Mouse (Mus musculus): ENCODE measurements at regions not wholly inside any gene's neighbourhood (a gene's known extent, or its start where the extent isn't known, plus 50 kb on each side); places are given as distances from the start of the nearest gene placed in this dataset.

- no peak for TF ChIP-seq POLR2A (IDR thresholded peaks at IDR 0.05; ENCODE audit: borderline replicate concordance, extremely low read depth, insufficient read depth, insufficient read length)
- ATAC-seq (ENCODE audit: low FRiP score, low read depth), result no peak
- no peak for DNase-seq (ENCODE audit: low spot score)
- Histone ChIP-seq H3K4me3 (replicated peaks; ENCODE audit: low read length) (no peak overlapping the region), H3K27me3 (ENCODE audit: control insufficient read depth, insufficient read depth, low read length) (no peaks in the 10 kb centered on the region), H3K9ac (ENCODE audit: low read depth, low read length, severe bottlenecking) (no peak overlapping the region), H3K36me3 (ENCODE audit: control insufficient read depth, insufficient read depth, low read length) (no peaks in the 10 kb centered on the region), H3K4me2 (replicated peaks; ENCODE audit: low read depth, low read length, severe bottlenecking) (no peak overlapping the region), H3K4me1 (ENCODE audit: control insufficient read depth, insufficient read depth, low read length) (peaks cover 37% of the 10 kb centered on the region), H3K9me3 (ENCODE audit: control insufficient read depth, low read length) (no peaks in the 10 kb centered on the region), H3K27ac (replicated peaks; ENCODE audit: low read depth, low read length) (no peak overlapping the region)
- WGBS, result 88% methylated on average over 4 of the region's 4 CpGs
Observed at GRCm38 (mm10) chr2:72555116-72555515, 79.2 kb downstream of the Cdca7 start.

DNA sequence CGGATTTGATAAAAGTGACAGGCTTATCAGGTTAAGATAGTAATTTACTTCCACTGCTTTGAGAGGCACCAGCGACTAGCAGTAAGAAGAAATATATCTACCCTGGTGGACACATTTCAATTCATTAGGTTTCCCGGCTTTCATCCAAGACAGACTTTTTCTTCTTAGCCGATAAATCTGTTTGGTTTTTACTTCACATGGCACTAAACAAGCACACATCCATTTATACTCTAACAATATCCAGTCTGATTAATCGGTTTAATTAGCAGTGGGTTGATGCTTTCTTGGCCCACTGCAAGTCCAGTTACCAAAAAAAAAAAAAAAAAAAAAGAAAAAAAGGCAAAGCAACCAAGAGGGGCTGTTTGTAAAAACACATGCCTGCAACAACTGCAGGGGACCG lies 79.6 kb downstream of the Cdca7 start:
- Histone ChIP-seq H3K4me2 (replicated peaks; ENCODE audit: low read depth, low read length, severe bottlenecking) (no peak overlapping the region), H3K9ac (ENCODE audit: low read depth, low read length, severe bottlenecking) (no peak overlapping the region), H3K4me1 (ENCODE audit: control insufficient read depth, insufficient read depth, low read length) (peaks cover 37% of the 10 kb centered on the region), H3K9me3 (ENCODE audit: control insufficient read depth, low read length) (no peaks in the 10 kb centered on the region), H3K4me3 (replicated peaks; ENCODE audit: low read length) (no peak overlapping the region), H3K27me3 (ENCODE audit: control insufficient read depth, insufficient read depth, low read length) (no peaks in the 10 kb centered on the region), H3K27ac (replicated peaks; ENCODE audit: low read depth, low read length) (no peak overlapping the region), H3K36me3 (ENCODE audit: control insufficient read depth, insufficient read depth, low read length) (no peaks in the 10 kb centered on the region)
- ATAC-seq (ENCODE audit: low FRiP score, low read depth) (no peak), DNase-seq (ENCODE audit: low spot score) (no peak)
- TF ChIP-seq POLR2A (IDR thresholded peaks at IDR 0.05; ENCODE audit: borderline replicate concordance, extremely low read depth, insufficient read depth, insufficient read length), result no peak
- 63% methylated on average over 6 of the region's 6 CpGs for WGBS

- 57% methylated on average over 8 of the region's 8 CpGs for WGBS
- Histone ChIP-seq H3K4me1 (ENCODE audit: control insufficient read depth, insufficient read depth, low read length) (peaks cover 37% of the 10 kb centered on the region), H3K4me2 (replicated peaks; ENCODE audit: low read depth, low read length, severe bottlenecking) (no peak overlapping the region), H3K4me3 (replicated peaks; ENCODE audit: low read length) (no peak overlapping the region), H3K27me3 (ENCODE audit: control insufficient read depth, insufficient read depth, low read length) (no peaks in the 10 kb centered on the region), H3K27ac (replicated peaks; ENCODE audit: low read depth, low read length) (peak overlapping the region; percentile 38; the same call in 1 of the 2 replicates), H3K9ac (ENCODE audit: low read depth, low read length, severe bottlenecking) (no peak overlapping the region), H3K9me3 (ENCODE audit: control insufficient read depth, low read length) (no peaks in the 10 kb centered on the region), H3K36me3 (ENCODE audit: control insufficient read depth, insufficient read depth, low read length) (no peaks in the 10 kb centered on the region)
- no peak for TF ChIP-seq POLR2A (IDR thresholded peaks at IDR 0.05; ENCODE audit: borderline replicate concordance, extremely low read depth, insufficient read depth, insufficient read length)
- no peak for DNase-seq (ENCODE audit: low spot score)
- no peak for ATAC-seq (ENCODE audit: low FRiP score, low read depth)
Observed at GRCm38 (mm10) chr2:72556064-72556821, 80.3 kb downstream of the Cdca7 start.

GRCm38 (mm10) chr2:72557161-72557560 lies 81.2 kb downstream of the Cdca7 start:
- peak; percentile 14; the same call in 1 of the 2 replicates for ATAC-seq (ENCODE audit: low FRiP score, low read depth)
- H3K4me2 ChIP-seq (replicated peaks; ENCODE audit: low read depth, low read length, severe bottlenecking), result peak overlapping the region; percentile 28; the same call in 1 of the 2 replicates
- H3K27me3 ChIP-seq (ENCODE audit: control insufficient read depth, insufficient read depth, low read length), result no peaks in the 10 kb centered on the region
- no peaks in the 10 kb centered on the region for H3K36me3 ChIP-seq (ENCODE audit: control insufficient read depth, insufficient read depth, low read length)
- 2% methylated on average over 3 of the region's 3 CpGs for WGBS
- peaks cover 30% of the 10 kb centered on the region for H3K4me1 ChIP-seq (ENCODE audit: control insufficient read depth, insufficient read depth, low read length)
- H3K27ac ChIP-seq (replicated peaks; ENCODE audit: low read depth, low read length), result peak overlapping the region; percentile 87
- H3K4me3 ChIP-seq (replicated peaks; ENCODE audit: low read length), result no peak overlapping the region
- H3K9me3 ChIP-seq (ENCODE audit: control insufficient read depth, low read length), result no peaks in the 10 kb centered on the region
- no peak for TF ChIP-seq POLR2A (IDR thresholded peaks at IDR 0.05; ENCODE audit: borderline replicate concordance, extremely low read depth, insufficient read depth, insufficient read length)
- H3K9ac ChIP-seq (ENCODE audit: low read depth, low read length, severe bottlenecking), result 0 out of 2 replicates have a peak overlapping the region, but pooled peaks have one; percentile 3
- DNase-seq (ENCODE audit: low spot score), result peak; percentile 23

- peak overlapping the region; percentile 28; the same call in 1 of the 2 replicates for H3K4me2 ChIP-seq (replicated peaks; ENCODE audit: low read depth, low read length, severe bottlenecking)
Observed at GRCm38 (mm10) chr2:72557565-72558260, 81.8 kb downstream of the Cdca7 start.

More at GRCm38 (mm10) chr2:72557565-72558260, 81.8 kb downstream of the Cdca7 start:
- DNase-seq (ENCODE audit: low spot score) (peak; percentile 81), ATAC-seq (ENCODE audit: low FRiP score, low read depth) (peak; percentile 94)
- H3K36me3 ChIP-seq (ENCODE audit: control insufficient read depth, insufficient read depth, low read length), result no peaks in the 10 kb centered on the region
- no peaks in the 10 kb centered on the region for H3K9me3 ChIP-seq (ENCODE audit: control insufficient read depth, low read length)
- H3K27ac ChIP-seq (replicated peaks; ENCODE audit: low read depth, low read length), result peak overlapping the region; percentile 87
- no peak for TF ChIP-seq POLR2A (IDR thresholded peaks at IDR 0.05; ENCODE audit: borderline replicate concordance, extremely low read depth, insufficient read depth, insufficient read length)
- H3K4me3 ChIP-seq (replicated peaks; ENCODE audit: low read length), result no peak overlapping the region
- WGBS, result 18% methylated on average over 9 of the region's 9 CpGs
- peaks cover 30% of the 10 kb centered on the region for H3K4me1 ChIP-seq (ENCODE audit: control insufficient read depth, insufficient read depth, low read length)
- H3K27me3 ChIP-seq (ENCODE audit: control insufficient read depth, insufficient read depth, low read length), result no peaks in the 10 kb centered on the region
- H3K9ac ChIP-seq (ENCODE audit: low read depth, low read length, severe bottlenecking), result 0 out of 2 replicates have a peak overlapping the region, but pooled peaks have one; percentile 3
